Comparison of ENCODE assay signal across 26 mouse cellular contexts in genomic region chr7:4747156-4747899, GRCm38 (mm10). TPM values are rescaled to one million over a fixed set of nuclear protein-coding genes. Genes with fewer than 3 reads are reported as not detected.
DNase-seq lines count a peak whose midpoint lies in the region; ATAC-seq and TF ChIP-seq lines count a peak whose summit lies in the region.
"Had no signal": no experiment of that assay in that cellular context is flagged by ENCODE, and none has a peak within 500 bp of the region (broad histone marks: within the 10 kb centered on the region; RNA-seq: fewer than 3 reads in every experiment).

No protein-coding gene starts in this region.

- H3K36me3 ChIP-seq in heart, embryonic 10.5 days: peaks cover 43% of the 10 kb centered on the region
- H3K36me3 ChIP-seq in spleen, adult 2 months (ENCODE audit: control insufficient read depth, insufficient read depth, low read length): peaks cover 7% of the 10 kb centered on the region
- peaks cover 47% of the 10 kb centered on the region for H3K36me3 ChIP-seq in limb, embryonic 10.5 days
- H3K36me3 ChIP-seq: midbrain, embryonic 15.5 days had no signal

- ATAC-seq in megakaryocyte-erythroid progenitor cell, adult 5-6 weeks (replicated peaks; ENCODE audit: low FRiP score, low TSS enrichment, poor library complexity, severe bottlenecking): peak; percentile 64
- ATAC-seq: forebrain, embryonic 15.5 days; intestine, embryonic 15.5 days; midbrain, embryonic 15.5 days had no signal

- peak overlapping the region; percentile 33; the same call in 1 of the 2 replicates for H3K27ac ChIP-seq in heart, embryonic 10.5 days
- 0 out of 2 replicates have a peak overlapping the region, but pooled peaks have one; percentile 11 for H3K27ac ChIP-seq in spleen, adult 2 months (ENCODE audit: insufficient read depth, low read length)
- no peak overlapping the region for H3K27ac ChIP-seq in limb, embryonic 10.5 days
- H3K27ac ChIP-seq: embryonic facial prominence, embryonic 12.5 days; forebrain, embryonic 15.5 days; intestine, embryonic 15.5 days; kidney, embryonic 15.5 days; midbrain, embryonic 15.5 days; neural tube, embryonic 12.5 days had no signal

- peak; percentile 88 for DNase-seq in heart, embryonic 10.5 days (ENCODE audit: low spot score)
- DNase-seq in heart, postnatal 25 days (ENCODE audit: low spot score): no peak
- DNase-seq in spleen, adult 2 months (ENCODE audit: low read depth in 1 of 2, low spot score in 2 of 2): no peak
- DNase-seq in spleen, adult 12 weeks (ENCODE audit: low spot score): no peak
- peak; percentile 74 for DNase-seq in liver
- no peak for DNase-seq in layer of hippocampus, postnatal 14 days (ENCODE audit: low spot score in 2 of 2)
- no peak for DNase-seq in limb, embryonic 10.5 days (ENCODE audit: low spot score)
- DNase-seq: cerebellum, adult 18-20 months; heart, postnatal 4 days; lung, postnatal 36 days; right cerebral cortex, postnatal 4 days; thymus, postnatal 36 days had no signal

- intact Hi-C loops in heart, postnatal 25 days (cut with DNase I): no loop called here

- H3K4me1 ChIP-seq in heart, embryonic 10.5 days: peaks cover 37% of the 10 kb centered on the region
- peaks cover 4% of the 10 kb centered on the region; the same call in 1 of the 2 replicates for H3K4me1 ChIP-seq in spleen, adult 2 months (ENCODE audit: control insufficient read depth, insufficient read depth, insufficient read length)
- H3K4me1 ChIP-seq in limb, embryonic 10.5 days: peaks cover 23% of the 10 kb centered on the region

- 54% methylated on average over 9 of the region's 9 CpGs for WGBS in heart, embryonic 10.5 days
- WGBS in spleen, adult 2 months: 82% methylated on average over 9 of the region's 9 CpGs
- 64% methylated on average over 9 of the region's 9 CpGs for WGBS in limb, embryonic 10.5 days

- no peaks in the 10 kb centered on the region for H3K27me3 ChIP-seq in heart, embryonic 10.5 days (ENCODE audit: insufficient read depth, poor library complexity, severe bottlenecking)
- H3K27me3 ChIP-seq in spleen, adult 2 months (ENCODE audit: control insufficient read depth, insufficient read depth, low read length): peaks cover 1% of the 10 kb centered on the region; the same call in 1 of the 2 replicates
- H3K27me3 ChIP-seq in limb, embryonic 10.5 days (ENCODE audit: low read depth, poor library complexity, severe bottlenecking): no peaks in the 10 kb centered on the region
- H3K27me3 ChIP-seq: embryonic facial prominence, embryonic 12.5 days; forebrain, embryonic 15.5 days; intestine, embryonic 15.5 days; kidney, embryonic 15.5 days; midbrain, embryonic 15.5 days had no signal

- TF ChIP-seq POLR2A in spleen, adult 2 months (IDR thresholded peaks at IDR 0.05; ENCODE audit: low read depth, low read length): no peak

- TF ChIP-seq CTCF in spleen, adult 2 months (IDR thresholded peaks at IDR 0.05; ENCODE audit: extremely low read depth, insufficient read depth, insufficient read length, insufficient replicate concordance): no peak

- H3K4me3 ChIP-seq in heart, embryonic 10.5 days: no peak overlapping the region
- no peak overlapping the region for H3K4me3 ChIP-seq in spleen, adult 2 months (ENCODE audit: extremely low read depth, insufficient read depth, insufficient read length)
- H3K4me3 ChIP-seq in limb, embryonic 10.5 days: no peak overlapping the region
- H3K4me3 ChIP-seq: embryonic facial prominence, embryonic 12.5 days; forebrain, embryonic 15.5 days; intestine, embryonic 15.5 days; kidney, embryonic 15.5 days; midbrain, embryonic 15.5 days; neural tube, embryonic 12.5 days had no signal

- H3K9me3 ChIP-seq in heart, embryonic 10.5 days: no peaks in the 10 kb centered on the region
- H3K9me3 ChIP-seq in limb, embryonic 10.5 days (replicated peaks): no peaks in the 10 kb centered on the region
- H3K9me3 ChIP-seq: embryonic facial prominence, embryonic 12.5 days; forebrain, embryonic 15.5 days; intestine, embryonic 15.5 days; kidney, embryonic 15.5 days; midbrain, embryonic 15.5 days; neural tube, embryonic 12.5 days had no signal

RNA-seq across cellular contexts. Expression of gene Cox6b2, which starts 5.6 kb away (rescaled TPM):
- 37.6 and 42.2 TPM in 2 replicates for polyA plus RNA-seq in heart, embryonic 10.5 days (2016; fragmentation: Nextera tagmentation; extraction: Ambion mirVana)
- 1 to 10 TPM; 1.5 to 1.7 TPM for total RNA-seq in heart, postnatal 25 days (2021)
- polyA plus RNA-seq in spleen, adult 2 months (2012; rRNA removed): 14.5 and 44.8 TPM in 2 replicates
- total RNA-seq in megakaryocyte-erythroid progenitor cell, adult 5-6 weeks (2014; fragmentation: Nextera tagmentation): 279 and 377 TPM in 2 replicates
- 151 and 283 TPM in 2 replicates for total RNA-seq in megakaryocyte-erythroid progenitor cell, adult 5-6 weeks (2017)
- total RNA-seq in layer of hippocampus, postnatal 14 days (2021): 1 to 10 TPM; 4.7 to 8.6 TPM
- polyA plus RNA-seq in limb, embryonic 10.5 days (2016; fragmentation: Nextera tagmentation; extraction: Ambion mirVana): 36.7 and 51.5 TPM in 2 replicates
- total RNA-seq: liver, adult 2 months had no signal

RNA-seq across cellular contexts. Expression of gene Kmt5c, which starts 7.4 kb away (rescaled TPM):
- 76.1 and 77.6 TPM in 2 replicates for polyA plus RNA-seq in heart, embryonic 10.5 days (2016; fragmentation: Nextera tagmentation; extraction: Ambion mirVana)
- 10 to 100 TPM; 16.4 to 20.7 TPM for total RNA-seq in heart, postnatal 25 days (2021)
- polyA plus RNA-seq in spleen, adult 2 months (2012; rRNA removed): 105 and 138 TPM in 2 replicates
- total RNA-seq in megakaryocyte-erythroid progenitor cell, adult 5-6 weeks (2014; fragmentation: Nextera tagmentation): 75.8 and 96.3 TPM in 2 replicates
- 25.6 and 52.4 TPM in 2 replicates for total RNA-seq in megakaryocyte-erythroid progenitor cell, adult 5-6 weeks (2017)
- 10 to 100 TPM; 38.9 to 44.2 TPM for total RNA-seq in layer of hippocampus, postnatal 14 days (2021)
- polyA plus RNA-seq in limb, embryonic 10.5 days (2016; fragmentation: Nextera tagmentation; extraction: Ambion mirVana): 88.9 and 100 TPM in 2 replicates

RNA-seq across cellular contexts. Expression of gene Tmem150b, which starts 22.3 kb away (rescaled TPM):
- polyA plus RNA-seq in heart, embryonic 10.5 days (2016; fragmentation: Nextera tagmentation; extraction: Ambion mirVana): not detected in 2 replicates
- under 1 TPM; 0.22 to 0.23 TPM for total RNA-seq in heart, postnatal 25 days (2021)
- 3.8 and 3.9 TPM in 2 replicates for polyA plus RNA-seq in spleen, adult 2 months (2012; rRNA removed)
- not detected in 2 replicates for total RNA-seq in megakaryocyte-erythroid progenitor cell, adult 5-6 weeks (2014; fragmentation: Nextera tagmentation)
- 0.33 and 1.1 TPM in 2 replicates for total RNA-seq in megakaryocyte-erythroid progenitor cell, adult 5-6 weeks (2017)
- total RNA-seq in layer of hippocampus, postnatal 14 days (2021): not detected
- 0.13 TPM in 1 of 2 replicates, not detected in the other for polyA plus RNA-seq in limb, embryonic 10.5 days (2016; fragmentation: Nextera tagmentation; extraction: Ambion mirVana)
- total RNA-seq: gastrocnemius, adult 18-20 months had no signal

RNA-seq across cellular contexts. Expression of gene Fam71e2, which starts 23.8 kb away (rescaled TPM):
- not detected in 2 replicates for polyA plus RNA-seq in heart, embryonic 10.5 days (2016; fragmentation: Nextera tagmentation; extraction: Ambion mirVana)
- total RNA-seq in heart, postnatal 25 days (2021): not detected
- polyA plus RNA-seq in spleen, adult 2 months (2012; rRNA removed): not detected in 2 replicates
- total RNA-seq in megakaryocyte-erythroid progenitor cell, adult 5-6 weeks (2014; fragmentation: Nextera tagmentation): not detected in 2 replicates
- total RNA-seq in megakaryocyte-erythroid progenitor cell, adult 5-6 weeks (2017): not detected in 2 replicates
- not detected for total RNA-seq in layer of hippocampus, postnatal 14 days (2021)
- polyA plus RNA-seq in limb, embryonic 10.5 days (2016; fragmentation: Nextera tagmentation; extraction: Ambion mirVana): not detected in 2 replicates
- total RNA-seq: gastrocnemius, adult 18-20 months; heart, adult 8-10 months; heart, postnatal 4 days; layer of hippocampus, adult 8-10 months; left cerebral cortex, postnatal 14 days; liver, adult 2 months had no signal
- polyA plus RNA-seq: brain, embryonic 14.5 days; embryonic facial prominence, embryonic 12.5 days; forebrain, embryonic 15.5 days; intestine, embryonic 15.5 days; kidney, embryonic 15.5 days; liver, adult 2 months; midbrain, embryonic 15.5 days; neural tube, embryonic 12.5 days; stomach, embryonic 16.5 days had no signal

RNA-seq across cellular contexts. Expression of gene Il11, which starts 35.3 kb away (rescaled TPM):
- 0.15 and 0.20 TPM in 2 replicates for polyA plus RNA-seq in heart, embryonic 10.5 days (2016; fragmentation: Nextera tagmentation; extraction: Ambion mirVana)
- under 1 TPM in 1 of 2 experiments, not detected in 1; 0.26 TPM for total RNA-seq in heart, postnatal 25 days (2021)
- polyA plus RNA-seq in spleen, adult 2 months (2012; rRNA removed): 0.09 and 0.23 TPM in 2 replicates
- not detected in 2 replicates for total RNA-seq in megakaryocyte-erythroid progenitor cell, adult 5-6 weeks (2014; fragmentation: Nextera tagmentation)
- 0.15 TPM in 1 of 2 replicates, not detected in the other for total RNA-seq in megakaryocyte-erythroid progenitor cell, adult 5-6 weeks (2017)
- under 1 TPM; 0.21 to 0.38 TPM for total RNA-seq in layer of hippocampus, postnatal 14 days (2021)
- polyA plus RNA-seq in limb, embryonic 10.5 days (2016; fragmentation: Nextera tagmentation; extraction: Ambion mirVana): 0.09 TPM in 1 of 2 replicates, not detected in the other
- total RNA-seq: liver, adult 2 months had no signal

Comparison
In these comparisons a context has a peak if more than half of its experiments do, and no peak if none do; other contexts are left out.
1. DNase-seq: peak in heart, embryonic 10.5 days (single experiment) and liver (single experiment); none in heart, postnatal 25 days (single experiment), spleen, adult 2 months (0 of 2), spleen, adult 12 weeks (single experiment), layer of hippocampus, postnatal 14 days (0 of 2) and limb, embryonic 10.5 days (single experiment).
2. RNA of gene Cox6b2, which starts 5.6 kb away (total RNA-seq): 151 to 377 TPM in megakaryocyte-erythroid progenitor cell, adult 5-6 weeks; 4.7 to 8.6 TPM in layer of hippocampus, postnatal 14 days and 1.5 to 1.7 TPM in heart, postnatal 25 days; every median in the first group is over 10 times any median in the second.